Mouse (Mus musculus): Measurements from ENCODE around the gene Chchd10.
A peak's percentile ranks its signal among the peaks of the same experiment; 100 is the strongest.
"Not testable (repeated sequence)": the region's sequence is repeated elsewhere in the genome, so short reads cannot be mapped to it uniquely, and the experiment has no call there.

Gene Chchd10

GRCm38 (mm10) chr10:75932891-75933290 lies at the start of gene Chchd10:
TSS of gene Chchd10 (plus strand) at chr10:75933130.
- no peak for DNase-seq

- DNase-seq, result peak; percentile 82
These were observed 49.7 kb upstream of the Chchd10 start for GRCm38 (mm10) chr10:75883232-75883552.

GRCm38 (mm10) chr10:75884742-75885141 lies 48.2 kb upstream of the Chchd10 start:
- DNase-seq, result no peak

- DNase-seq, result not testable (repeated sequence)
These were observed 45.4 kb upstream of the Chchd10 start for GRCm38 (mm10) chr10:75887504-75887903.

DNA sequence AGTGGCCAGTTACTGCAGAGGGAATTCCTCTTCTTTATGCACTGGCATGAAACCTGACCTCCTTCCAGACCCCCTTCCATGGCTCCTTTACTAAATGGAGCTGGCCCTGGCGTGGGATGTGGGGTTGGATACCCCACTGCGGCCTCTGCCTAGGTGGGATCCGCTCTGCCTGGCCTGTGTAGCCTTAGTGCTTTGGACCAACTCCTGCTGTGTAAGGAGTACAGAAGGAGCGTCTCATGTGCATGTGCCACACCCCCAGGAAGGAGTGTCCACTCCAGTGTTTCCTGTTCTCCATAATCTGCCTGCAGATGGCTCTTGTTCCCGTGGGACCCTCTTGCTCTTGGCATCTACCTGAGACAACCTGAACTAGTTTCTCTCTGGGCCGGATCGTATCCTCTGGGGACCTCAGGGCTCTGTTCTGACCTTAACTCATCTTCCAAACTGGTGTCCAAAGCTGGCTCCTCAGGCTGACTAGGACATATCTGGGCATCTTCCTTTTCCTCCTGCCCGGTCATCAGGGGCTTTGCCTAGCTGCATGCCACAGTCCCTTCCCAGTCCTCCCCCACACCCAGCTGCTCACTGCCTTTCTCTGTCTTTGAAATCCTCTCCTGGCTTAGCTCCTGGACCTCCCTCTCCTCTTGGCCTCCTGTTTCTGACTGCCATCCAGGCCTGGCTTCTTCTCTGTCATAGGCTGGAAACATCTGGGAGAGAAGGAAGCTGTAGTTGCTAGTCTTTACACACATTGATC lies 43.4 kb upstream of the Chchd10 start:
- no peak for DNase-seq

GRCm38 (mm10) chr10:75893089-75893750 lies 39.7 kb upstream of the Chchd10 start, which contains the start of gene Derl3:
TSS of gene Derl3 (plus strand) at chr10:75893413.
- DNase-seq, result peak; percentile 94

- no peak for DNase-seq
These were observed 38.3 kb upstream of the Chchd10 start for GRCm38 (mm10) chr10:75894601-75895000.

- no peak for DNase-seq
These were observed 37.2 kb upstream of the Chchd10 start for GRCm38 (mm10) chr10:75895730-75896129.

GRCm38 (mm10) chr10:75896208-75896607 lies 36.7 kb upstream of the Chchd10 start:
- DNase-seq, result no peak

GRCm38 (mm10) chr10:75897373-75897772 lies 35.6 kb upstream of the Chchd10 start:
- DNase-seq, result peak; percentile 86

- DNase-seq, result no peak
These were observed 34.8 kb upstream of the Chchd10 start for GRCm38 (mm10) chr10:75898039-75898564.

DNA sequence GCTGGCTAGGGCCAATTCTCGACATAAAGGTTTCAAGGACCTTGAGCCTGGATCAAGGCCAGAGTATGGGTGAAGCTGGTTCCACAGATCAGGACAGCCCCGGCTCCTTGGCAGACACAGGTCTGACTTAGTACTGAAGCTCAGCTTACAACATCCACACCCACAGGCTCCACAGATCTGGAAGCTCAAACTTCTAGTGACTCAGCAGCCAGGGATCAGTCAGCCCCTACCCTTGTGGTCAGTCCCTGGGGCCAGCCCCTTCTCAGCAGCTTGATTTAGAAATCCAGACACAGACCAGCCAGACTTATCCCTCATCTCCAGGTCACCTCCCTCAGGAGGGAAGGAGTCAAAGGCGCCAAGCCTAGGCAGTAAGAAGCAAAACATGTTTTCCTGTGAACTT lies 34.1 kb upstream of the Chchd10 start:
- DNase-seq, result no peak

- no peak for DNase-seq
These were observed 28.5 kb upstream of the Chchd10 start for GRCm38 (mm10) chr10:75904391-75904790.

DNA sequence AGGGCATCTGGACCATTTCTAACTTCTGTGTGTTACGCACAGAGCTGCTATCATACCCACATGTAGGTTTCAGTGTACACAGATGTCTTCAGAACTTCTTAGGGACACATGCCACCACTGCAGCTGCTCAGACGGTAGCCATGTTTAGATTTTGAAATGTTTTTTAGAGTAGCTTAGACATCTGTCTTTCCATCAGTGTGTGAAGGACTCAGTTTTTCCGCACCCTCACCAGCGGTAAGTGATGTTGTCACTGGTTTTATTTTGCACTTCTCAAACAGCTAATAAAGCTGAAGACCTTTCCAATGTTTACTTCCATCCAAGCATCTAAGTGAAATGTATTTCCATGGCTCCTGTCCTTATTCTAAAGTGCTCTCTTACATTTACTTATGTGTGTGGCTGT lies 26.0 kb upstream of the Chchd10 start:
- DNase-seq, result no peak

- no peak for DNase-seq
These were observed 22.2 kb upstream of the Chchd10 start for GRCm38 (mm10) chr10:75910698-75911097.

DNA sequence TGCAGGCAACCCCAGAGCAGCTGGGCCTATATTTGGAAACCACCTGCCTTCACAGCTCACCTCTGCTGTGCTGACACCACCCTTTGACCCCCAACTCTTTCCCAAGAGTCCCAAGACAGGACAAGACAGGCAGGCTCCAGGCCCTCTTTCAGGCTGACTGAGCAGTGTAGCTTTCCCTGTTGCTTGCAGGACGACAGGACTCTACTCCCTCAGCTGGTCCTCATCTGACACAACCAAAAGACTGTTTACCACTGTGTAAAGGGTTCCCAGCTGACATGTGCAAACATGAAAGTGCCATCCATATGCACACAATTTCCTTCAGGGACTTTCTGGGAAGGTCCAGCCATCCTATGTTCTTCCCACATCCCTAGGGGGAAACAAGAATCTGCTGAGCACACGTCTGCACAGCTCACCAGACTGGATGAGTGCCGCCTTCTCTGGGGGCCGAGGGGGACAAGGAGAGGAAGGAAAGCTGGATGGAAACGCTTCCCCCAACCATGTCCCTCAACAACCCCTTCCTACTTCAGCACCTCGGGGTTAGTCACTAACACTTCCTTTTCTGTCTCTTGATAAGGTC lies 19.8 kb upstream of the Chchd10 start:
- no peak for DNase-seq

- DNase-seq, result no peak
These were observed 17.4 kb upstream of the Chchd10 start for GRCm38 (mm10) chr10:75915557-75915956.

GRCm38 (mm10) chr10:75916840-75917239 lies 16.1 kb upstream of the Chchd10 start:
- no peak for DNase-seq

- DNase-seq, result no peak
These were observed 13.9 kb upstream of the Chchd10 start for GRCm38 (mm10) chr10:75919026-75919425.

GRCm38 (mm10) chr10:75921026-75921725 lies 11.8 kb upstream of the Chchd10 start, which contains the start of gene Smarcb1:
TSS of gene Smarcb1 (minus strand) at chr10:75921617.
- DNase-seq, result peak; percentile 97

GRCm38 (mm10) chr10:75921726-75922560 lies 11.0 kb upstream of the Chchd10 start:
- DNase-seq, result peak; percentile 37

- DNase-seq, result no peak
These were observed 8.6 kb upstream of the Chchd10 start for GRCm38 (mm10) chr10:75924324-75924723.

Data from right cerebral cortex, postnatal 14 days (tissue).